Mouse (Mus musculus): ENCODE measurements around the gene Misp.

Gene Misp

GRCm38 (mm10) chr10:79831583-79831982, 10.8 kb downstream of the Misp start:
- DNase-seq = no peak

- DNase-seq = no peak
These were observed 11.4 kb downstream of the Misp start for GRCm38 (mm10) chr10:79832026-79832785.

GRCm38 (mm10) chr10:79832786-79833181, 12.0 kb downstream of the Misp start:
- no peak for DNase-seq

GRCm38 (mm10) chr10:79834769-79835398, 14.1 kb downstream of the Misp start:
- DNase-seq = peak; percentile 81

GRCm38 (mm10) chr10:79836918-79837317, 16.1 kb downstream of the Misp start:
- DNase-seq = no peak

- DNase-seq = no peak
These were observed 17.4 kb downstream of the Misp start for GRCm38 (mm10) chr10:79838151-79838550.

- no peak for DNase-seq
These were observed 19.3 kb downstream of the Misp start for GRCm38 (mm10) chr10:79840091-79840490.

GRCm38 (mm10) chr10:79840644-79841551, 20.1 kb downstream of the Misp start:
- peak; percentile 87 for DNase-seq

GRCm38 (mm10) chr10:79842322-79842721, 21.5 kb downstream of the Misp start:
- no peak for DNase-seq

- DNase-seq = no peak
These were observed 22.7 kb downstream of the Misp start for GRCm38 (mm10) chr10:79843476-79843875.

GRCm38 (mm10) chr10:79846553-79846952, 25.8 kb downstream of the Misp start:
- no peak for DNase-seq

GRCm38 (mm10) chr10:79849941-79850628, 29.3 kb downstream of the Misp start:
- DNase-seq = no peak

- no peak for DNase-seq
These were observed 30.9 kb downstream of the Misp start for GRCm38 (mm10) chr10:79851653-79852052.

GRCm38 (mm10) chr10:79852107-79852789, 31.5 kb downstream of the Misp start:
- peak; percentile 75 for DNase-seq

GRCm38 (mm10) chr10:79852827-79853226, 32.0 kb downstream of the Misp start:
- DNase-seq = no peak

- DNase-seq = peak; percentile 97
These were observed 32.6 kb downstream of the Misp start for GRCm38 (mm10) chr10:79853392-79853791.

GRCm38 (mm10) chr10:79853860-79854795, 33.3 kb downstream of the Misp start, which contains the start of gene Ptbp1:
Gene Ptbp1, plus strand, starts transcription at chr10:79854427.
- DNase-seq = peak; percentile 100

- DNase-seq = peak; percentile 74
These were observed 34.2 kb downstream of the Misp start for GRCm38 (mm10) chr10:79854801-79855541.

- peak; percentile 69 for DNase-seq
These were observed 34.9 kb downstream of the Misp start for GRCm38 (mm10) chr10:79855558-79856184.

- no peak for DNase-seq
These were observed 35.5 kb downstream of the Misp start for GRCm38 (mm10) chr10:79856280-79856679.

All from lung, postnatal 36 days (tissue).